Mouse (Mus musculus) intestine, embryonic 15.5 days (tissue): Measurements from ENCODE around the gene Myh7b. TPM values are rescaled to one million over a fixed set of nuclear protein-coding genes. Genes with fewer than 3 reads are reported as not detected.

Experiments
- ATAC-seq: fragments of 200-750 bp; cut with Nextera tagmentation; 2 replicates; pipeline ENCODE4 v1.8.0; 2017; ENCODE audit warnings: moderate TSS enrichment, moderate library complexity
- H3K27ac ChIP-seq: fragments of 300-500 bp; sonication (generic); 2 replicates; pipeline ENCODE4 v1.5.1; 2015; ENCODE audit warnings: mild to moderate bottlenecking, inconsistent platforms
- H3K27me3 ChIP-seq: fragments of 300-500 bp; sonication (generic); replicated peaks from 2 replicates; pipeline ENCODE4 v1.6.1; 2015; ENCODE audit warnings: inconsistent platforms
- H3K36me3 ChIP-seq: fragments of 300-500 bp; sonication (generic); 2 replicates; pipeline ENCODE4 v1.6.1; 2015; ENCODE audit warnings: inconsistent platforms
- H3K4me1 ChIP-seq: fragments of 300-500 bp; sonication (generic); replicated peaks from 2 replicates; pipeline ENCODE4 v1.6.1; 2015; ENCODE audit warnings: inconsistent platforms
- H3K4me2 ChIP-seq: fragments of 300-500 bp; sonication (generic); replicated peaks from 2 replicates; pipeline ENCODE4 v1.6.1; 2015; ENCODE audit warnings: mild to moderate bottlenecking, inconsistent platforms
- H3K4me3 ChIP-seq: fragments of 300-500 bp; sonication (generic); replicated peaks from 2 replicates; pipeline ENCODE4 v1.5.1; 2015; ENCODE audit warnings: inconsistent platforms
- H3K9ac ChIP-seq: fragments of 300-500 bp; sonication (generic); 2 replicates; pipeline ENCODE4 v1.6.1; 2015; ENCODE audit warnings: inconsistent platforms
- H3K9me3 ChIP-seq: fragments of 300-500 bp; sonication (generic); 2 replicates; pipeline ENCODE4 v1.6.1; 2016; ENCODE audit warnings: inconsistent platforms
- WGBS: fragments of 180-500 bp; shearing (Covaris S2); methylation state at CpG from one replicate; pipeline ENCODE4 v1.1.7; 2015; 5-methylcytosine and 5-hydroxymethylcytosine counted together
- polyA plus RNA-seq: library from polyadenylated mRNA; unstranded; fragments of >200 nt; fragmentation: Nextera tagmentation; extraction: Ambion mirVana; gene quantifications from 2 replicates; pipeline ENCODE4 v1.2.1, GENCODE M21; 2015

Myh7b gene
- polyA plus RNA-seq, 1 experiment from 2014 or later = 0.72 TPM

GRCm38 (mm10) chr2:155583927-155584530 lies 27.0 kb upstream of the Myh7b start:
- Histone ChIP-seq H3K4me1 (no peaks in the 10 kb centered on the region), H3K4me2 (no peak overlapping the region), H3K9me3 (no peaks in the 10 kb centered on the region), H3K4me3 (no peak overlapping the region), H3K9ac (no peak overlapping the region), H3K36me3 (no peaks in the 10 kb centered on the region), H3K27me3 (no peaks in the 10 kb centered on the region), H3K27ac (no peak overlapping the region)
- ATAC-seq = peak; percentile 26; the same call in 1 of the 2 replicates
- WGBS = 46% methylated on average over 5 of the region's 5 CpGs

GRCm38 (mm10) chr2:155585082-155585481 lies 25.9 kb upstream of the Myh7b start:
- Histone ChIP-seq H3K4me3 (no peak overlapping the region), H3K27me3 (no peaks in the 10 kb centered on the region), H3K36me3 (no peaks in the 10 kb centered on the region), H3K27ac (no peak overlapping the region), H3K4me1 (no peaks in the 10 kb centered on the region), H3K9me3 (no peaks in the 10 kb centered on the region), H3K9ac (no peak overlapping the region), H3K4me2 (no peak overlapping the region)
- WGBS = 88% methylated on average over 9 of the region's 9 CpGs
- no peak for ATAC-seq

GRCm38 (mm10) chr2:155585486-155585885 lies 25.5 kb upstream of the Myh7b start:
- no peak overlapping the region for H3K4me2 ChIP-seq
- H3K9me3 ChIP-seq = no peaks in the 10 kb centered on the region
- H3K4me3 ChIP-seq = no peak overlapping the region
- H3K36me3 ChIP-seq = no peaks in the 10 kb centered on the region
- 0 out of 2 replicates have a peak, but pooled peaks cover 2% of the 10 kb centered on the region for H3K4me1 ChIP-seq
- H3K27ac ChIP-seq = no peak overlapping the region
- no peaks in the 10 kb centered on the region for H3K27me3 ChIP-seq
- H3K9ac ChIP-seq = no peak overlapping the region
- WGBS = 71% methylated on average over 10 of the region's 10 CpGs
- peak; percentile 32; the same call in 1 of the 2 replicates for ATAC-seq

GRCm38 (mm10) chr2:155588136-155588535 lies 22.9 kb upstream of the Myh7b start:
- 80% methylated on average over 3 of the region's 3 CpGs for WGBS
- Histone ChIP-seq H3K27ac (no peak overlapping the region), H3K4me3 (no peak overlapping the region), H3K9me3 (no peaks in the 10 kb centered on the region), H3K36me3 (no peaks in the 10 kb centered on the region), H3K27me3 (no peaks in the 10 kb centered on the region), H3K4me1 (peaks cover 8% of the 10 kb centered on the region; the same call in 1 of the 2 replicates), H3K4me2 (no peak overlapping the region), H3K9ac (no peak overlapping the region)
- ATAC-seq = no peak

GRCm38 (mm10) chr2:155589521-155589920 lies 21.5 kb upstream of the Myh7b start:
- H3K4me2 ChIP-seq = no peak overlapping the region
- peaks cover 8% of the 10 kb centered on the region; the same call in 1 of the 2 replicates for H3K4me1 ChIP-seq
- H3K27me3 ChIP-seq = no peaks in the 10 kb centered on the region
- H3K9ac ChIP-seq = no peak overlapping the region
- H3K36me3 ChIP-seq = no peaks in the 10 kb centered on the region
- no peak overlapping the region; the same call in 1 of the 2 replicates for H3K27ac ChIP-seq
- no peaks in the 10 kb centered on the region for H3K9me3 ChIP-seq
- no peak overlapping the region for H3K4me3 ChIP-seq
- WGBS = 75% methylated on average over 6 of the region's 6 CpGs
- no peak for ATAC-seq

GRCm38 (mm10) chr2:155590876-155591275 lies 20.1 kb upstream of the Myh7b start:
- H3K9ac ChIP-seq = no peak overlapping the region
- WGBS = 81% methylated on average over 2 of the region's 2 CpGs
- H3K36me3 ChIP-seq = no peaks in the 10 kb centered on the region
- ATAC-seq = 0 out of 2 replicates have a peak, but pooled peaks have one; percentile 16
- 0 out of 2 replicates have a peak overlapping the region, but pooled peaks have one; percentile 65 for H3K4me3 ChIP-seq
- H3K27me3 ChIP-seq = no peaks in the 10 kb centered on the region
- H3K27ac ChIP-seq = peak overlapping the region; percentile 87
- peaks cover 8% of the 10 kb centered on the region; the same call in 1 of the 2 replicates for H3K4me1 ChIP-seq
- no peaks in the 10 kb centered on the region for H3K9me3 ChIP-seq
- H3K4me2 ChIP-seq = peak overlapping the region; percentile 63

GRCm38 (mm10) chr2:155591676-155592075 lies 19.3 kb upstream of the Myh7b start:
- peak; percentile 10; the same call in 1 of the 2 replicates for ATAC-seq
- WGBS = 4% methylated on average over 6 of the region's 6 CpGs
- Histone ChIP-seq H3K27ac (peak overlapping the region; percentile 87), H3K36me3 (no peaks in the 10 kb centered on the region), H3K4me2 (peak overlapping the region; percentile 63), H3K9me3 (no peaks in the 10 kb centered on the region), H3K9ac (peak overlapping the region; percentile 67), H3K27me3 (no peaks in the 10 kb centered on the region), H3K4me3 (peak overlapping the region; percentile 65), H3K4me1 (peaks cover 8% of the 10 kb centered on the region; the same call in 1 of the 2 replicates)

- Histone ChIP-seq H3K9ac (peak within 1 kb of the TSS; percentile 67), H3K9me3 (no peaks in the 10 kb centered on the region), H3K27me3 (no peaks in the 10 kb centered on the region), H3K4me1 (peaks cover 8% of the 10 kb centered on the region; the same call in 1 of the 2 replicates), H3K27ac (peak within 1 kb of the TSS; percentile 87), H3K4me2 (peak within 1 kb of the TSS; percentile 63), H3K36me3 (no peaks in the 10 kb centered on the region), H3K4me3 (peak within 1 kb of the TSS; percentile 65)
- ATAC-seq = peak; percentile 90
- under 1% methylated on average over 53 of the region's 53 CpGs for WGBS
These were observed 18.7 kb upstream of the Myh7b start, which contains the start of gene Gss for GRCm38 (mm10) chr2:155592137-155592853. Gss (minus strand) TSS chr2:155592810.

GRCm38 (mm10) chr2:155592854-155593283 lies 18.1 kb upstream of the Myh7b start:
- Histone ChIP-seq H3K4me3 (peak overlapping the region; percentile 65), H3K4me2 (peak overlapping the region; percentile 63), H3K27ac (0 out of 2 replicates have a peak overlapping the region, but pooled peaks have one; percentile 58), H3K9ac (peak overlapping the region; percentile 67), H3K9me3 (no peaks in the 10 kb centered on the region), H3K4me1 (peaks cover 8% of the 10 kb centered on the region; the same call in 1 of the 2 replicates), H3K36me3 (no peaks in the 10 kb centered on the region), H3K27me3 (no peaks in the 10 kb centered on the region)
- under 1% methylated on average over 9 of the region's 9 CpGs for WGBS
- ATAC-seq = no peak

- peaks cover 6% of the 10 kb centered on the region; the same call in 1 of the 2 replicates for H3K4me1 ChIP-seq
- H3K27ac ChIP-seq = no peak overlapping the region
- no peak overlapping the region for H3K4me2 ChIP-seq
- H3K4me3 ChIP-seq = no peak overlapping the region
- H3K9ac ChIP-seq = no peak overlapping the region
- H3K9me3 ChIP-seq = no peaks in the 10 kb centered on the region
- no peaks in the 10 kb centered on the region for H3K27me3 ChIP-seq
- H3K36me3 ChIP-seq = no peaks in the 10 kb centered on the region
- no peak for ATAC-seq
- 78% methylated on average over 6 of the region's 6 CpGs for WGBS
These were observed 15.5 kb upstream of the Myh7b start for GRCm38 (mm10) chr2:155595516-155595915.

GRCm38 (mm10) chr2:155603707-155604106 lies 7.3 kb upstream of the Myh7b start:
- peak; percentile 65 for ATAC-seq
- Histone ChIP-seq H3K9me3 (no peaks in the 10 kb centered on the region), H3K27ac (no peak overlapping the region), H3K4me3 (no peak overlapping the region), H3K4me2 (no peak overlapping the region), H3K9ac (no peak overlapping the region), H3K27me3 (no peaks in the 10 kb centered on the region), H3K4me1 (peaks cover 10% of the 10 kb centered on the region), H3K36me3 (no peaks in the 10 kb centered on the region)
- WGBS = 55% methylated on average over 3 of the region's 3 CpGs

GRCm38 (mm10) chr2:155604560-155605235 lies 6.3 kb upstream of the Myh7b start:
- peaks cover 10% of the 10 kb centered on the region for H3K4me1 ChIP-seq
- H3K4me3 ChIP-seq = no peak overlapping the region
- 0 out of 2 replicates have a peak overlapping the region, but pooled peaks have one; percentile 17 for H3K4me2 ChIP-seq
- H3K27ac ChIP-seq = peak overlapping the region; percentile 76
- H3K9ac ChIP-seq = no peak overlapping the region
- H3K36me3 ChIP-seq = no peaks in the 10 kb centered on the region
- H3K27me3 ChIP-seq = no peaks in the 10 kb centered on the region
- WGBS = 38% methylated on average over 10 of the region's 10 CpGs
- peak; percentile 93 for ATAC-seq
- H3K9me3 ChIP-seq = no peaks in the 10 kb centered on the region
